Mouse (Mus musculus) 416B (cell line): ENCODE measurements around the gene Ankfn1.
A peak's percentile ranks its signal among the peaks of the same experiment; 100 is the strongest.

ENCODE experiments used
- DNase-seq: peaks from one replicate; pipeline ENCODE4 v3.0.0; 2011; ENCODE audit warnings: low read depth

Gene Ankfn1

DNA sequence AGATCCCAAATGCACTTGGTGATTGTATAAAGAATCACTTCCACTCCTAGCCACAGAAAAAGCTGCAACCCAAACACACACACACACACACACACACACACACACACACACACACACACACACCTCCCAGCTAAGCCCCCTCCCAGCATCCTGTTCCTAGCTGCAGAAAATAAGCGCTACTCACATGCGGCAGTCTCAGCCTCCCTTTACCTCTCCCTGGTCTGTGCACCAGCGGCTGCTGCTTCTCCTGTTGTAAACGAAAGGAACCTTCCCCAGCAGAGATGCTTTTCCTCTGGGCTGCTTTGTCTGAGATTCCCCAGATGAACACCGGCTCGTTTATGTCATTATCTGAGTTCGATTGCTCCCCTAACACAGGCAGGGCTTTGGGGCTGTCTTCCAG lies at the start of gene Ankfn1:
TSS of gene Ankfn1 (minus strand) at position 223 of the 400 bp plus-strand sequence.
- no peak for DNase-seq

DNA sequence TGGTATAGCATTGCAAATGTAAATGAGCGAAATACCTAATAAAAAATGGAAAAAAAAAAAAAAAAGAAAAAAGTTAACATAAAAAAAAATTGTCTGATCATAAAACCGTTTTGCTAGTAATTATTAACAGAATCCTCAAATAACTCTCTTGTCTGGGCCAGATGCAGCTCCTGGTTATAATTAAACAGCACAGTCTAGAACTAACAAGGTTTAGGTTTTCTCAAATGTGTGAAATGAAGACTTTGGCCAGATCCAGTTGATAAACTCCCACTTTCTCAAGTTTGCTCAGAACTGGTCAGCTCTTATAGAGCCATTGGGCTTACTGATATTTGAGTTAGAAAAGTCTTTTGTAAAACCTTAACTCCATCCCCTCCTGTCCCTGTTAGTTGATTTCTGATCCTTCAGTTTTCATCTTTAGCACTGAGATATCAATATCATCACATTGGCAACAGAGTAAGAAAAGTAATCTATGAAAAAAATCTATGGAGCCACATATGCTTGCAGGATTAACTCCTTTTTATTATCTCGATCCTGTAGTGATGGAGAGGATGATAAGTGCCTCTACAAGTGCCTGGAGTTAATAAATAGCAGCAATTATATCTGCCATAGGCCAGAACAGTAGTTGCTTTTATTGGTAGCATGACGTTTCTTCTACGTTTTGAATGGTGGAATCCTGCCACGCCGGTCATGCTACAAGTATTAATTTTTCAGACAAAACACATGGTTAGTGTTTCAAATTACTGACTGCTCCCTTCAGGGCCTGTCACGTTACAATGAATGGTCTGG lies 46.4 kb upstream of the Ankfn1 start:
- DNase-seq: no peak

DNA sequence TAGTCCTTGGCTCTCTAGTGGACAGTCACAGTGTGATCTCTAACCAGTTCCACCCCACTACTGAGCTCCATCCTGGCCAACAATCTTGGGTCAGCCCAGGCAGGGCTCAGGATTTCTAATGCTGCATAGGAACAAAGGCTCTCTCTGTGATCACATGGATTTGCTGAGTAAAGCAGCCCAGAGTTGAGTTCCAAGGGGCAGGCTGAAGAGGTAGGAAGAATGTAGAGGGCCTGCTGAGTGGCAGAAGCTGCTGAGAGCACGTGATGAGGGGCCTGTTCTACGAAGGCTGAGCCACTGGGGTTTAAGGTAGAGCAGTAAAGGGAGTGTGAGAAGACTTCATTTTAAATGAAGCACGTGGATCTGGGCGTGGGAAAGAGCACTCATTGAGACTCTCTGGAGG lies 41.1 kb upstream of the Ankfn1 start:
- no peak for DNase-seq

DNA sequence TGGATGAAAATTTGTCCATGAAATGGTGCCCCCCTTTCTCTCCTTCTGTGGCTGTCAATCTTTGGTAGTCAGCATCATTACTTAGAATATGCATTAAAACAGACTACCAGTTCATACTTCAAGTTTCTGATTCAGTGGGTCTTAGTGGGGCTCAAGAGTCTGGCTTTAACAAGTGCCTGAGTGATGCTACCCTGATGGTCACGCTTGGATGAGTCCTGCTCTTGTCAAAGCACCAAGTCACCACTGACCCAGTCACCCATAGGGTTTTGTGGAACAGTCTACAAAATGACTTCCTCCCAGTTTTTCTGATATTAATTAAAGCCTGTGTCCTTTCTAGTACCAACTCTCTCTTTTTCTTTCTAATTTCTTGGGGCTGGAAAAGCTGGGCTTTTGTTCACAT lies 34.0 kb upstream of the Ankfn1 start:
- no peak for DNase-seq

DNA sequence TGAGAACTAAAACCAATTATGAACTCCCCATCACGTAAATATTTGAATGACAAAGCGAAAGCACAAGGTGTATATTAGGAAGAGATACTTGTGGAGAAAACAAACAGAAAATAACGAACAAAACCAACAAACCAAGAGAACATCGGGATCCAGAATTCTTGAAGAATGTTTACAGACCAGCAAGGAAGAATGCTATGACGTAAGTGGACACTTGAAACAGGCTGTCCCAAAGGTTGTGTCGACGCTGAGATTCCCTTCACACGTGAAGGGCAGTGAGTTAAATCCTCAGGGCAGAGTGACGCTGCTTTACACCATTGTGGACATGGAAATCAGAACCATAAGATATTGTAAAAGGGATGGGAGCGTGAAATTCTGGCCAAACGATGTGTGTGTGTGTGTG lies 30.5 kb upstream of the Ankfn1 start:
- DNase-seq: no peak

DNA sequence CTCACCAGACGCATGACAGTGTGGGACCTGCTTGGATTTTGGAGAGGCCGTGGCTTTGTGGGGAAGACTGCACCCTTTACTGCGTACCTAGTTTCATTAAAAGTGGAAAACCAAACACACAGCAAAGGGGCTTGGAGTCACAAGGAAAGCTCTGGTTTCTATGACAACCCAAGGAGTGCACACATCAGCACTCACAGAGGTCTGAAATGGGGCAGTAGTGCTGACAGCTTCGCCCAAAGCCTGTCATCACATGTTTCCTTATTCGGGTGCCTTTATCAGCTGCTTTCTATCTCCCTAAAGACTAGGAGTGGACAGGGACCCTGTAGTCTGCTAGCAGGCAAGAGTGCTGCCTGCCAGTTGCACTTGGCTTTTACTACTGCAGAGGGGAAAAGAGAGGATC lies 27.4 kb upstream of the Ankfn1 start:
- DNase-seq: no peak

DNA sequence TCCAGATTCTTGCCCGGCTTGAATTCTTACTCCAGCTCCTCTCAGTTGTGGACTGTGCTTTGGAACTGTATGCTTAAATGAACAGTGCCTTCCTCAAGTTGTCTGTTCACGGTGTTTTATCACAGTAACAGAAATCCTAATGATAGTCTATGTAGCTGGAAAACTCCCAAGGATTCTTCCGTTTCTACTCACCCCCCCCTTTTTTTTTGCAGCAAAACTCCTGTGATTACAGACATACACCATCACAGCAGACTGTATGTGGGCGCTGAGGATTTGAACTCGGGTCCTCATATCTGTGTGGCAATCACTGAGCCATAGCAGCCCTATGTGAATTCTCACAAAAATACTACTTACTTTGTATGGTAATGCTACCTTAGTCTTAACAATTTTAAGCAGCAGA lies 26.5 kb upstream of the Ankfn1 start:
- no peak for DNase-seq

DNA sequence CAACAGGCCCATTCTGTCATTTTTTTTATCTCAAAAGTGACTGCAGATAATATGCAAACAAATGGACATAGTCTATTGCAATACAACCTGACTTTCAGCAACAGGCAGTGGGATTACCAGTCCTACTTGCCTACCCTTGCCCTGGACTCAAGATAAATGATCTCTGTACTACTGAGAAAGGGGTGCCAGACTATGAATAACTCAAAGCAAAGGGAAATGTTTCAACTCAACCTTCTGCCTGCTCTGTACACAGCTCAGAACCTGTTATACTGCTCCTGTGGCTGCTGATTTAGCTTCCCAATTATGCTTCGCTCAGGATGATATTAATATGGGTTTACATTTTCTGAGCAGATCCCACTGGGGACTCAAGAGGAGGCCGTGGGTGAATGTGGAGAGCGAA lies 15.3 kb upstream of the Ankfn1 start:
- DNase-seq: no peak

DNA sequence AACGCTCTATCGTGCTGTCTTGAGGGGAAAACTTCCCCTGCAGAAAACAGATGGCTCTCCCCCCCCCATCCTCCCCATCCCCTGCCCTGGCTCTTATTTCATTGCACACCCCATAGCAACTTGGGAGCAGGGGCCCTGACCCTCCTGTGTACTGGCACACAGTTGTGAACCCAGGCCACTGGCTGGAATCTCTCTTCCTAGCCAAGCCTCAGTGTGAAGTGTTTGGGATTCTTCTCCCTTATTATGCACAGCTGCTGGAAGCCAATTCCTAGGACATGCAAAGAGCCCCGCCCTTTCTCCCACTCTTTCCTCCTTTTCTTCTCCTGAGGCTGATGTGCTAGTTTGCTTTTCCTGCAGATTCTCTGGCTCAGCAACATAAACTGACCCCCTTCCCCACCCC lies 1.4 kb downstream of the Ankfn1 start:
- no peak for DNase-seq

DNA sequence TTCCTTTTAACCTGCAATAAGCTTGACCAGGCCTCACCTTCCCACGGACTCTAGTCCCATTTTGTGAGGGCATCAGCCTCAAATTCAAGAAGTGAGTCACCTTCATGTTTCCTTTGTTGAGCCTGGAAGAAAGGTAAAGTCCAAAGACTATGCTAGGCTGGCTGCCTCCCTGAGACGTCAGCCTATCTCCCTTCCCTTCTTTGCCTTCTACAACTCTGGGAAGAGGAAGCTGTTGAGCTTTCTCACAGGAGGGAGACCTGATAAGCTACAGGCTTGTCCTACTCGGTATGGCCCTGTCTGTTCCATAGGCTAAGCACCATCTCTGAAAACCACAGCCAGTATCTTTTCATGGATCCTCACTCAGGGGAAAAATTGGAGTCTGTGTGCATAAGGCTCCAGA lies 2.5 kb downstream of the Ankfn1 start:
- no peak for DNase-seq

DNA sequence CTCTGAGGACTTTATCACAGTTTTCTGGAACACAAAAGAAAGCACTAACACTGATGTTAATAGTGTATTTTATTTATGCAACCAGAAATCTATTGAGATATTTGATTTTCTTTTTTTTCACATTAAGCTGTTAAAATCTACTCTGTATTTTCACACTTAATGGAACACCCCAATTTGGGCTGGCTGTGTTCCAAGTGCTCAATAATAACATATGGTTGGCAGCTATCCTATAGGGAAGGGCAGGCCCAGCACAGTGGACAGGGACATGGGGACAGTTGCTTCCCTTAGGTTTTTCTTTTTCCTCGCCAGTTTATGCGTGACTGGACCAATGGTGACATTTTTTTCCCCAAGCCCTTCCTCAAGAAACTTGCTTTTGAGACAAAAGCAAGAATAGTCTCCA lies 4.5 kb downstream of the Ankfn1 start:
- no peak for DNase-seq

DNA sequence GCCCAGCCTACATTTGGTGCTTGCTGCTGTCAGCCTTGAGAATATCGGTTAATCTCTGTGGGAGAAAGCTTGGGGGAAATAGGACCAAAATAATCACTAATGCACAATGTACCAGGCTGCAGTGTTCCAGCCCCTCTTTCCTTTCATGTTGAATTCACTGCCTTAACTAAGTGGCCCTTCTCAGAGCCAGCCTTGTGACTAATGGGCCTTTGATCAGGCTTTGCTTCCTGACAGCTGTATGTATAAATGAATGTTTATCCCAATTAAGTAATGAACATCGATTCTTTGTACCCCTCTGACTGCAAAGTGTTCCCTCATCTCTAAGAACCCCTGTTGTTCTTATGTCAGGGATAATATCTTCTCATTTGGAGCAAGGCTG lies 11.7 kb downstream of the Ankfn1 start:
- no peak for DNase-seq

DNA sequence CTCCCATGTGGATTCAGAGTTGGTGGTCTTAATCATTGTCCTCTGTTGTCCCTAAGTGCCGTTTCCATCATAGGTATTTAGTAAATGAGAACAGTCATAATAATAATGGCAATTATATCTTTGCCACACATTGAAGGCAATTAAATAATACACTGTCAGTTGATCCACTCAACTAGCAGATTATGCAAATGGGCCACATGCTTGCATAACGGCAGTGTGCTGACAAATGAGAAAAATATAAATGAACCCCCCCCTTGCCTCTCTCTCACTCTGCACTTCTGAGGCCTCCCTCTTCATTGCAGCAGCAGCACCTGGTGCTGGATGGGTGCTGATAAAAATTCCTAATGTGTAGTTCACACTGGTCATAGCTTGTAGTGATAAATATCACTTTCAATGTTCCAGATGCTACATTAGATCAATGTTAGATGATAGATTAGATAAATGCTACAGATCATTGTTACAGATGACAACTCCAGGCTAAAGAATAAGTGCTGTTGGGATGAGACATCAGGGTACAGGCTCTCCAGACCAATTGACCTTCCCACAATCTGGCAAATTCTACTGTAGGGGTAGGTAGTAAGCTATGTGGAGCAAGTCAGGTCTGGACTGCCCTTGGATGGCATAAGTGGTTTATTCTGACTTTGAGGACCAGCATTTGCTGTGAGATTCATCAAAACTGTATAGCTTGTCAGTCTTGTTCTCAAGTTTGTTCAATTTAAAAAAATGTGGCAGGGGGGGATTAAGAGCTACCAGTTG lies 12.3 kb downstream of the Ankfn1 start:
- no peak for DNase-seq

DNA sequence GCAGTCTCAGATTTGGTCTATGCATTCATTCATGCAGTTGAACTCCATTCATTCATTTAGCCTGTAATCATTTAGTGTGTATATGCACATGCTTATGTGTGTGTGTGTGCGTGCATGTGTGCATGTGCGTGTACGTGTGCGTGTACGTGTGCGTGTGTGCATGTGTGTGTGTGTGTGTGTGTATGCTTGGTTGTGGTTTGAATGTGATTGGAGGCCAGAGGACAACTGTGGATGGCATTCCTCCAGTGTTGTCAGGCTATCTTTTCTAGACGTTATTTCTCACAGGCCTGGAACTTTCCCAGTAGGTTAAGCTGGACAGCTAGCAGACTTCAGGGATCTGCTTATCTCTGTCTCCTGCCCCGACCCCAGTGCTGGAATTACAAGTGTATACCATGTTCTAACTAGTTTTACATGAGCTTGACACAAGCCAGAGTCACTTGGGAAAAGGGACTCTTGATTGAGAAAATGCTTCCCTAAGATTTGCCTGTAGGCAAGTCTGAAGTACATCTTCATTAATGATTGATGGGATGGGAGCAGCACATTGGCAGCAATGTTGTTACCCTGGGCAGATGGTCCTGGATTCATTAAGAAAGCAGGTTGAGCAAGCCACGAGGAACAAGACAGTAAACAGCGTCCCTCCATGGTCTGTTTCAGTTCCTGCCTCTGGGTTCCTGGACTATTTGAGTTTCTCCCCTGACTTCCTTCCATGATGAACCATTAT lies 43.3 kb downstream of the Ankfn1 start:
- DNase-seq: no peak

DNA sequence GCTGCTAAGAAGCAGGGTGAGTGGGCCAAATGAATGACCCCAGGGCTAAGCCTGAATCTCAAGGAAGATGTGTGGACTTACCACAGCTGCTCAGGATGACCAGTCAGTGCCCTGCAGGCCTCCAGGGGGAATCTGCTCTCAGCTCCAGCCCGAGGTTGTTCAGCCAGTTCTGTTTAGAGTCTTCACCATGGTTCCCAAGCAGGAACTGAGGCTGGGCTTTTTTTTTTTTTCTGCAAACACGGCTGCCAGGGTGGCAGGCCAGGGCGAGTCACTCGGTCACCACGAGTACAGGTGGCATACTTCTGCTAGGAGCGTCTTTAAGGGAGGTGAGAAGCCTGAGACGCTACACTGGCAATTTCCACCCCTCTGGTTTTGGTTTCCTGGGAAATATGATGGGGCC lies 43.9 kb downstream of the Ankfn1 start:
- no peak for DNase-seq

DNA sequence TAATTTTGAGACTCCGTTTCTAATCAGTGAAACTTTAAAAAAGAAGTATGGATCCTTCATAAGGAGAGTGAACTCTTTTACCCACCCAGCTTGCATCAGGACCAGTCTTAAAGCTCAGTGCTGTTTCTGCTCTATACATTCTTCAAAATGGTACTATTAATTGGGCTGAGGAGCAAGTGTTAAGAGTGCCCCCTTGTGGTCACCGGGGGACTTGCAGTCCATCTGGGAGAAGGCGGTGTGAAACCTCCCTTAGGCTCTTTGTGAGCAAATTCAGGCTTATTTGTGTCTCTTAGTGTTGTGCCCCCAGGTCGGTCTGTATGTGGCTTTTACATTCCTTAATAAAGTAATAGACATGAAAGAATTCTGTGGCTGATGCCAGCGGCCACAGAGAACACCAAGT lies 56.6 kb downstream of the Ankfn1 start:
- peak; percentile 49 for DNase-seq

DNA sequence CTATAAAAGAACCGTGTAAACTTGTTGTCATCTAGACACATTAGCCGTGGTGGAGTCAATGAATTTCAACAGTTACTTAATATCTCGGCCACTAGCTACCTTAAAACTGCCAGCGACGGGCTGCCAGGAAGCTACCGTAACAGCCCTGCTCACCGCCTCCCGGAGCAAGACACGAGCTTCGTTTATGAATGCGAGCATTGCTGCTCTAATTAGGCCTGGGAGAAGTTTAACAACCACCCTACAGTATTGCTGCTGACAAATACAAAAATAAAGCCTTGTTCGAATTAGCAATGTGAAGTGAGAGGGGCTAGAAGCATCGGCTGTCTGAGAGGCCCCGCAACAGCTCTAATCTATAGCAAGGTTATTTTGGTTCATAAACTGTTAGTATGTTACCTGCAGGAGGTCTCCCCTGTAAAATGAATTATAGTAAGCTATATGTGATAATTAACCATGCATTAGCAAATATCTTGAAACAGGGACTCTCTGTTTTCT lies 58.9 kb downstream of the Ankfn1 start:
- DNase-seq: no peak

DNA sequence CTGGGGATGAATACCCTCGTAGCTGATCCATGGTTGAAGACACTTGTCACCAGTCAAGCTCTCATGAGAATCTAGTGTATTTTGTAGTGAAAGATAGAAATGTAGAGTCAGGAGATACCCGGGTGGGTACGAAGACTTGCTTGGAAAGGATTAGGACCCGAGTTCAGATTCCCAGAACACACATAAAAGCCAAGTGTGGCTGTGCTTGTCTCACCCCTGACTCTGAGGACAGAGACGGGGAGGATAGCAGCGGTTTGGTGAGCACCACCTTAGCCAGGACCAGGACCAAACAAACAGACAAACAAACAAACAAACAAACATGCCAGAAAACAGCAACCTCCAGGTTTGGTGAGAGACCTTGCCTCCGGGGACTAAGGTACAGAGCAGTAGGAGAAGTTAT lies 61.1 kb downstream of the Ankfn1 start:
- DNase-seq: no peak

DNA sequence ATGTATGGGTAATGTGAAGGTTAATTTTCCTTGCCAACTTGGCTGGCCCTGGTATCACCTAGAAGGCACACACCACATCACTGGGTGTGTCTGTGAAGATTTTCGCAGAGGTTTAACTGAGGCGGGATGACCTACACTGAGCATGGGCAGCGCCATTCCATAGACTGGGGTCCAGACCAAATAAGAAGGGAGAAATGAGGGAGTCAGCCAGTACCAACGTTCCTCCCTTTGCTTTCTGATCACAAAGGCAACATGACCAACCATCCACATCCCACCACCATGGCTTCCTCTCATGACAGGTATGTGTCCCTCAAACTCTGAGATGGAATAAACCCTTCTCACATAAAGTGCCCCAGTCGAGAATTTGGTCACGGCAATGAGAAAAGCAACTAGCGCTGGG lies 68.9 kb downstream of the Ankfn1 start:
- DNase-seq: no peak

DNA sequence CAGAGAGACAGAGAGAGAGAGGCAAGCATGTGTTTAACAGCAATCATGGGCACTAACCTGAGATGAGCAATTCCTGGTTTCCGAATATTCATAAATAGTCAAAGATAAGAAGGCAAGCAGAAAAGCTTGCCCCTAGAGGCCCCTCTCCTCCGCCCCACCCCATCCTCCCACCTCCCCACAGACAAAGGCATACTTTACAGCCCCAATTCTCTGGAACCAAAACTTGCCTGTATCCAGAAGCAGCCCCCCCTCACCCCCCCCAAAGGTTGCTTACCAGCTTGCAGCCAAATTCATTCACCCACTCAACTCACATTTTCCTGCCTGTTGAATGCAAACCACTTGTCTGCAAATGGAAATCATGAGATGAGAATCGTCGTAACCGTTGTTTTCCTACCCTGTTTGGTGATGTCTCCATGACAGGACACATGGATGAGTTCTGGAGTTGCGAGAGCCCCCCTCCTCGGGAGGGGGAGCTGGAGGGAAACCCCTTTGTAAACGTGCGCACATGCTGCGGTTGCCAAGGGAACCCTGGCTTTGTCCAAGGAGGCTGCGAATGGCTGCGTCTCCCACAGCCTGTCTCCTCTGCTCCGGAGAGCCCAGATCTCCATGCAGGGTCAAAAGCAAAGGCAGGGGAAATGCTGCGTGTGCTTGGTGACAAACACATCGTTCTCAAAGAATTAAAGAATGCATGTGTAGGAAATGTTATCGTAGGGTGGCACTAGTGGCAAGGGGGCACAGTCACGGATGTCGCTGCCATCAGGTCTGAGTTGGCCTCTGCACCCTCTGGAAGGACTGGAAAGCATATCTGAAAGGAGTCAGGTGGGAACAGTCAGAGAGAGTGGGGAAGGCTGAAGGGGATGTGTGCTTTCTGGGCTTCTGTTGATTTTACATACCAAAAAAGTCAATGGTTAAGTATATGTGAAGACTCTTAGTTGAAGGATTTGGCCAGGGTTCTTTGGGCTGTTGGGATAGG lies 80.7 kb downstream of the Ankfn1 start:
- DNase-seq: no peak

DNA sequence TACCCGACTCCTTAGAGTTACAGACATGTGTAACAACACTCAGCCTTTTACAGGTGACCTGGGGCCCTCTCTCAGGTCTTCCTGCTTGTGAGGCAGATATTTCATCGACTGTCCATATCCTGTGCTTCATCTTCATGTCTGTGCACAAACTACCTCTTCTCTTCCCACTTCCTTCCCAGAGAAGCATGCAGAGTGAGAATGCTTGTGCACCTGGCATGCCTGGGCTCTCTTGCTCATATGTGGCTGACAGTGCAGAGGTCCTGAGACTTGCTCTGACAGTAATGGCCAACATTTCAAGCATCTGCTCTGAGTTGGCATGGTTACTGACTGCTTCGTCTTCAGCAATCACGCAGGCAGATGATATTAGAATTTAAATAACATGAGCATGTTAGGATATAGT lies 83.8 kb downstream of the Ankfn1 start:
- no peak for DNase-seq

DNA sequence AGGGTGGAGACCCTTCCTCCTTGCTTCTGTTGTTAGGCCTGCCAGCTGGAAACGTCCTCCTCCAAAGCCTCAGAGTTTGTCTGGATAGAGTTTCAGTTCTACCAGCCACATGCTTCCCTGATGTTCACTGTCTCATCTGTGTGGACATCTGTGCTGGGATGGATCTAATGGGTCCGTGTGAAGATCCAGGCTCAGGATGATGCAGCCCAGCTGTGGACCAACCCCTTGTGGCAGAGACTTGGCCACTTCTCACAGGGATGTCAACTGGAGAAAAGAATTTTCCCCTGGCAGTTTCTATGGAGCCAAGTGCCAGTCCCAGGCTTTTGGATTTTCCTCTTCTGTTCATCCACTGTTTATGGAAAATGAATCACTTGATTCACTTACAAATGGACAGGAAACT lies 100.5 kb downstream of the Ankfn1 start:
- DNase-seq: no peak
